Mouse (Mus musculus): ENCODE results near the gene Fars2.

Fars2 gene

GRCm38 (mm10) chr13:36222721-36223120 lies 105.5 kb downstream of the Fars2 start:
- DNase-seq, result no peak

- DNase-seq, result peak; percentile 65
Measured at GRCm38 (mm10) chr13:36224431-36224830, 107.2 kb downstream of the Fars2 start.

- peak; percentile 20 for DNase-seq
Measured at GRCm38 (mm10) chr13:36242261-36242660, 125.0 kb downstream of the Fars2 start.

- no peak for DNase-seq
Measured at GRCm38 (mm10) chr13:36253936-36254335, 136.7 kb downstream of the Fars2 start.

- DNase-seq, result no peak
Measured at GRCm38 (mm10) chr13:36257213-36257612, 140.0 kb downstream of the Fars2 start.

- DNase-seq, result no peak
Measured at GRCm38 (mm10) chr13:36259754-36260153, 142.5 kb downstream of the Fars2 start.

GRCm38 (mm10) chr13:36261299-36261698 lies 144.1 kb downstream of the Fars2 start:
- DNase-seq, result no peak

- DNase-seq, result no peak
Measured at GRCm38 (mm10) chr13:36263240-36264095, 146.3 kb downstream of the Fars2 start.

GRCm38 (mm10) chr13:36264391-36264790 lies 147.2 kb downstream of the Fars2 start:
- DNase-seq, result no peak

GRCm38 (mm10) chr13:36265342-36265744 lies 148.1 kb downstream of the Fars2 start:
- no peak for DNase-seq

- no peak for DNase-seq
Measured at GRCm38 (mm10) chr13:36267399-36267798, 150.2 kb downstream of the Fars2 start.

- DNase-seq, result no peak
Measured at GRCm38 (mm10) chr13:36270867-36271266, 153.7 kb downstream of the Fars2 start.

GRCm38 (mm10) chr13:36273497-36273896 lies 156.3 kb downstream of the Fars2 start:
- no peak for DNase-seq

- DNase-seq, result no peak
Measured at GRCm38 (mm10) chr13:36276194-36276593, 159.0 kb downstream of the Fars2 start.

GRCm38 (mm10) chr13:36282018-36282417 lies 164.8 kb downstream of the Fars2 start:
- peak; percentile 73 for DNase-seq

- DNase-seq, result peak; percentile 73
Measured at GRCm38 (mm10) chr13:36282785-36283544, 165.8 kb downstream of the Fars2 start.

- no peak for DNase-seq
Measured at GRCm38 (mm10) chr13:36283545-36284067, 166.4 kb downstream of the Fars2 start.

GRCm38 (mm10) chr13:36284097-36284496 lies 166.9 kb downstream of the Fars2 start:
- DNase-seq, result no peak

- no peak for DNase-seq
Measured at GRCm38 (mm10) chr13:36285235-36285634, 168.0 kb downstream of the Fars2 start.

GRCm38 (mm10) chr13:36293511-36293910 lies 176.3 kb downstream of the Fars2 start:
- DNase-seq, result no peak

GRCm38 (mm10) chr13:36294503-36294902 lies 177.3 kb downstream of the Fars2 start:
- DNase-seq, result no peak

- DNase-seq, result peak; percentile 46
Measured at GRCm38 (mm10) chr13:36295848-36296247, 178.6 kb downstream of the Fars2 start.

GRCm38 (mm10) chr13:36296574-36296973 lies 179.4 kb downstream of the Fars2 start:
- no peak for DNase-seq
